Mouse (Mus musculus) left cerebral cortex, adult 8-10 months (tissue): ENCODE measurements around the gene Arhgef33. TPM values are rescaled to one million over a fixed set of nuclear protein-coding genes. Genes with fewer than 3 reads are reported as not detected.
"Not testable (repeated sequence)": the region's sequence is repeated elsewhere in the genome, so short reads cannot be mapped to it uniquely, and the experiment has no call there.

Source experiments
- DNase-seq, 2 experiments: peaks; one replicate each; pipeline ENCODE4 v3.0.0; 2022; ENCODE audit warnings: low spot score in 2 of 2
- total RNA-seq, 4 experiments: library from RNA; stranded (reverse); gene quantifications; 2 replicates each; pipeline ENCODE4 v1.2.4; 2022

Gene Arhgef33
- total RNA-seq, 4 experiments from 2014 or later = 1.7 to 3.3 (median 2.9) TPM

DNA sequence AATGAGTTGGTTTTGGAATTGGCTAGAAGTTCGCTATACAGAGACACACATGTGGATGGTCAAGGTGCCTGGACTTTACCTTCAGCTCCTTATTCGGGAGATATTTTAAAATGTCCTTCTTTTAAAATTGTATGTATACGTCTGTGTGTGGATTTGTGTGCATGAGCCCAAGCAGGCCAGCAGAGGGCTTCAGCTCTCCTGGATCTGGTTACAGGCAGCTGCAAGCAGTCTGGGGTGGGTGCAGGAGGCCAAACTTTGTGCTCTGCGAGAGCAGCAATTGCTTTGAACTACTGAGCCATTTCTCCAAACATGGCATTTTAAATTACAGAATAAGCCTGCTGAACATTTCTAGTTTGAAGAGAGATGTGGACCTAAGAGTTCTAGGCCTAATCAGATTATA, 38.1 kb downstream of the Arhgef33 start:
- no peak for DNase-seq

DNA sequence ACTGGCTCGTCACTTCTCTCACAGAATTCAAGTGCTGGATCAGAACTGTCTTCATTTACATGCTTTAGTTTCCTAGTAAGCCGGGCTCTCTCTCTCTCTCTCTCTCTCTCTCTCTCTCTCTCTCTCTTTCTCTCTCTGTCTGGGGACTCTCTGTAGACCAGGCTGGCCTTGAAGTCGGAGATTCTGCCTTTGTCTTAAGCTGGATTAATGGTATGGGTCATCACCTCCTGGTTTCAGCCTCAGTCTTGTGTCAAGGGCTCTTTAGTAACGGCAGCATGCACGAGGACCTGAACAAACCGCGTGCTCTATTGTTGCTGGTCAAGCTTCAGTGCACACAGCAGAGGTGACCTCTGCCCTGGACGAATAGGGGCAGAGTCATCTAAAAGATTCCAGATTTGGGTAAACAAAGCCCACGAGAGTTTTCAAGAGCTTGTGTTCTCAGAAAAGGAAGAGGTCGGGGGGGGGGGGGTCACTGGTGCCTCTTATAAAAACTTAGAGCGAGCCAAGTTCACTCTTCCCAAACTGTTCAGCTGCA, 39.5 kb downstream of the Arhgef33 start:
- DNase-seq = no peak

DNA sequence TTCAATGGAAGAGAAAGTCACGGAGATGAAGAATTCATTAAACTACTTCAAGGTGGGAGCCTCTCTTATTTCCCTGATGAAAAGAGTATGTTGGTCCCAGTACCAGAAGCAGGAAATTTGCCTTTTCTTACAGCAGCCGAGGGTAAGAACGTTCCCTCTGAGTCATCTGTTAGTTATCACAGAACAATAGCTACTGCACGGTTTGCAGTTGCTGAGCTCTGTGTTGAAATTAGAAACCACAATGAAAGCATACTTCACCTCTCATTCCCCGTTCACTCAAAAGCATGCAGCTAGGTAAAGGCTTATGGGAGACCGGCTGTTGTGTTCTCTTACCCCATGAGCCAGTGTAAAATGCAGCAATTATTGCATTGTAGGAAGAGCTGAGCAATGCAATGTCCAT, 40.0 kb downstream of the Arhgef33 start:
- no peak for DNase-seq

DNA sequence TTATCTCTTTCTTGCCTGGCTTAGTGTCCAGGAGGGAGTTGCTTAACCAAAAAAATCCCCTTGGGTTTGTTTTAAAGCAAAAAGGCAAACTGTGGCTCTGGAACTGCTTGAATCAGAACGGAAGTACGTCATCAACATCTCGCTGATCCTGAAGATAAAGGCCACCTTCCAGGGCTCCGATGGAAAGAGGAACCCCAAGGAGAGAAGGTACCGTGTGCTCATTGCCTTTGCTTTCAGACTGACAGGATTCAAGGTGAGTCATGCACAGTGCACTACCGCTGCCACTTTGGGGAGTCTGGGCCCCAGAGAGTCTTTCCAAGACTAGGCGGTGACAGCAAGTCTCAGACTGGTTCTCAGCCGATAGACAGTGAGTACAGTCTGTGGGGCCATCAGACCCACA, 53.0 kb downstream of the Arhgef33 start:
- DNase-seq = no peak

DNA sequence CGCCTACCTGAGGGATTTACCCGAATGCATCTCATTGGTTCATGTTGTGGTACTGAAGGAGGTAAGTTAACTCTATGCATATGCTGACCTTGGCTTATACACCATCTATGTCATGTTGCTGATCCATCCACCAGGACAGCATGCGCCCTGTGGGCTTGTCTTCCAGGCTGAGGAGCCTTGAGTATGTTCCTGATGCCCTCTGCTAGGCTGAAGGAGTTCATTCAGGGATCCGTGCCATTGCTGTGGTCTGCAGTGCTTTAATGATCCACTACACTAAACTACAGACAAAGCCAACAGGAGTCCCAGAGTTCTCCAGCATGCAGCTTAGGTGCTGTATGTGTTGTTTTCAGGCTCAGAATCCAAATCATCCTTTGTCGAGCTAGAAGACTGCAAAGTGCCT, 60.1 kb downstream of the Arhgef33 start:
- no peak for DNase-seq

DNA sequence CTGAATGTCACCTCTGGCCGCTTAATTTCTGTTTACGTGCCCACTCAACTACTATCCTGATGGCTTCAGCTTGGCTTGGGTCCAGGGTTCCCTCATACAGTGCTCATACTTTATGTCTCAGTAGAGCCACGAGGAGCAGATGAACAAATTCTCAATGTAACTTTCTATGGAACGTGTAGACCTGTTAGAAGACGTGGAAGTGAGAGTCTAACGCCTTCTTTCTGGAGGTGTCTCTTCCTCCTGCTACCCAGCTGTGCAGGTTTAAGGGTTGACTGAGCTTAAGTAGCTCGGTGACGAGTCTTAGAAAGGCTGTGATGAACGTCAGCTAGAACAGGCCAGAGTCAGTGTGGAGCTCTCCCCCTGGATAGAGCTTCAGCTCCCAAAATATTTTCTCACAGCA, 61.4 kb downstream of the Arhgef33 start:
- no peak for DNase-seq

DNA sequence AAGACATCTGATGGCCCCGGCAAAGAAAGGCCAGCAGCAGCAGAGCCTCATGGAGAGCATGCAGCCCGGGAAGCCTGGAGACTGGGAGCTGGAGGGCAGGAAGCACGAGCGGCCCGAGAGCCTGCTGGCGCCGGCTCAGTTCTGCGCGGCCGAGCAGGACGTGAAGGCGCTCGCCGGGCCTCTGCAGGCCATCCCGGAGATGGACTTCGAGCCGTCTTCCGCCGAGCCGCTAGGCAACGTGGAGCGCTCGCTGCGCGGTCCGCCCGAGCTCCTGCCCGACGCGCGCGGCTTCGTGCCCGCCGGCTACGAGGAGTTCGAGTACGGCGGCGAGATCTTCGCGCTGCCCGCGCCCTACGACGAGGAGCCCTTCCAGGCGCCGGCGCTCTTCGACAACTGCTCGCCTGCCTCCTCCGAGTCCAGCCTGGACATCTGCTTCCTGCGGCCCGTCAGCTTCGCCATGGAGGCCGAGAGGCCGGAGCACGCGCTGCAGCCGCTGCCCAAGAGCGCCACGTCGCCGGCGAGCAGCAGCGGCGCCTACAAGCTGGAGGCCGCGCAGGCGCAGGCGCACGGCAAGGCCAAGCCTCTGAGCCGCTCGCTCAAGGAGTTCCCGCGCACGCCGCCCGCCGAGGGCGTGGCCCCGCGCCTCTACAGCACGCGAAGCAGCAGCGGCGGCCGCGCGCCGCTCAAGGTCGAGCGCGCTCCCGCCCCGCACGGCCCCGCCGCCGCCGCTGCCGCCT, 66.0 kb downstream of the Arhgef33 start, which contains the start of gene Gm10190:
Gene Gm10190, minus strand, starts transcription at position 553 of the 737 bp plus-strand sequence.
- DNase-seq = peak; percentile 67 to 90

DNA sequence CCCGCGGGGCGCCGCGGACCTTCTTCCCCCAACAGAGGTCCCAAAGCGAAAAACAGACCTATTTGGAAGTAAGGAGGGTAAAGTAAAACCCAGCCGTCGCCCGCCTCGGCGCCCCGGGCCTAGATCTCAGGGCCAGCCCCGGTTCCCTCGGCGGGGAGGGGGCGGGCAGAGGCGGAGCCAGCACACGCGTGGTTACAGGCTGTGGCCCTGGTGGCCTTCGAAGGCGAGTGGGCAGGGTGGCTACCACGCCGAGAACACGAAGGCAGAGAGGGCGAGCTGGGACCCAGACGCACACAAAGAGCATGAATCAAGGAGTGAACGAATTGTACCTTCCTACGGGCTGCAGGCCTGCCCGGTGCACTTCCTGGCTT, 66.5 kb downstream of the Arhgef33 start:
- no peak for DNase-seq

DNA sequence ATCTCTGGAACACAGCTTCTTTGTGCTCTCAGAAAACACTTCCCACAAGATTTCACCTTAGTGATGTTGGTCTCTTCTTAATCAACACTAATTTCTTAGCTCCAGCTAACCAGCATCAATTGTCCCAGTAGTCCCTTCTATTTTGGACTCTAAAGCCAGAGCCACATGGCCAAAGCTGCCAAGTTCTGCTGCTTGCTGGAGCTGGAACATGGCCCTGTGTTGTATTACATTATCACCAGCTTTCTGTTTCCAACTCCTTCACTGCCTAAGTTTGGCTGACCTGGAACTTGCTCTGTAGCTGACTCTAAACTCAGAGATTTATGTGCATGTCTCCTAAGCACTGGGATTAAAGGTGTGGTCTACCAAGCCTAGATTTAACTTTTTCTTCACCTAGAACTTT, 71.2 kb downstream of the Arhgef33 start:
- not testable (repeated sequence) for DNase-seq

DNA sequence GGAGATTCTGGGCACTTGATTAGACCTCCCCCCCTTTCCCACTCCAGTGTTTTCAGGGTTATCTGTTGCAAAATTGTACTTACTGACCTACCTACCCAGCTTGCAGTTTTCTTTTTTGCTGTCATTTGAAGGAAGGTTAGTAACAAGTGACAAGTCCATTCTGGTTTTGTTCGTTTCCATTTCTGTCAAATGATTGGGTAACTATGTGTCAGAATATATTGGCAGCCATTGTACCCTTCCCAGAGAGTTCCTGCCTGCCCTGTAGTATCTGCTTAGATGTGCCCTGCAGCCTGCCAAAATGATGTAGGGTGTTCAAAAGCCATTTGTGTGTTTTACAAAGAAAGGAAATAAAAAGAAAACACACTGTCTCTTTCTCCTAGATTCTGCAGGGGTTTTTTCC, 78.5 kb downstream of the Arhgef33 start:
- no peak for DNase-seq

DNA sequence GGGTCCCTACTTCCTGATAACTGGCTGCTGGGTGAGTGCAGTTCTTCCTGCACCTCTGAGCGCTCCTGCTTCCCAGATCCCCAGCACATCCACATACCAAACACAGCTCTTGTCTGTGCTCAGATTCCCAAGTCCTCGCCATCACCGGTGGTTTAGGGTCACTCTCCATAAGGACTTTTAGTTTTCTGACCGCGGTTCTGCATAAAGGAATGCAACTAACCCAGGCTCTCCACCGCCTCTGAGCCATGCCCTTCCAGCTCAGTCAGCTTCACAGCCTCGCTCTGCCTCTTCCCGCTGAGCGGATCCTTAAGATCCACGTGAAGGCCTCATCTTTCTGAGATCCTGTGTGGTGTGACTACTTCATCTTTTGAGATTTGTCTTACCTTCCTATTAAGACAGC, 82.8 kb downstream of the Arhgef33 start:
- no peak for DNase-seq

DNA sequence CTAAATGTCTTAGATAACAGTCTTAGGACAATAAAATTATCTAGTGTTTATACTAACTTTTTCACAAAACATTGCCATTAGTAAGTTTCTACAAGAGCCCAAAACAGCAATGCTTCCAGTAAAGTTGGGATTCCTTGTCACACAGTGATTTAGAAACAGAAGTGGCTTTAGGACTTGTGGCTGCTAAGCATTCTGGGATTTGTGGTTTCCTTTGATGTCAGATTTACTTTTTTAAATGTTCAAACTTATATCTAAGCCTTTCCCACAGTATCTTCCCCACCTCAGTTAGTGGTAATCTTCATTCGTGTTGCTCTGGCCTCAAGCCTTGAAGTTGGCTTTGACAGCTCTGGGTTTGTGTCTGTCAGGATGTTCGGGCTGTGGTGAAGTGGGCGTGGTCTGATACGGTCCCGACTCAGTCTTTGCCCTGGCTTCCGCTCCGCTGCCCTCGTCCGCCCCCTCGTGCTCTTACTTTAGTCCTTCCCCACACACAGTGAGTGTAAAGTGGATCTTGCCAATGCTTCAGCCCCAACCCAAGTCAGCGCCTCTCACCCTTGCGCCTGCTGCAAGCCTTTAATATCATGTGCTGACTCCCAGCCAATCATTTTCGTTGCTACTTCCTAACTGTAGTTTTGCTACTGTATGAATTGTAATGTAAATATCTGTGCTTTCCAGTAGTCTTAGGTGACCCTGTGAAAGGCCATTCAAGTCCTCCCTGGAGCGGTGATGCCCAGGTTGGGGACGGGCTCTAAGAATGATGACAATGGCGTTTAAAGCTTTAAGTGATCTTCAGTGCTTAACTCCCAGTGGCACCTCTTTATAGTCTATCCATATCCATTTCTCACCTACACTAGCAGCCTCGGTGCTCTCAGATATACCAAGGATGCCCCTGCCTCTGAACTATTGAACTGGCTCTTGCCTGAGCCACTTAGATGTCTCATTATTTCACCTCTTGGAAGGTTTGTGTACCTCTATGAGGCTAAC, 84.5 kb downstream of the Arhgef33 start:
- no peak for DNase-seq

DNA sequence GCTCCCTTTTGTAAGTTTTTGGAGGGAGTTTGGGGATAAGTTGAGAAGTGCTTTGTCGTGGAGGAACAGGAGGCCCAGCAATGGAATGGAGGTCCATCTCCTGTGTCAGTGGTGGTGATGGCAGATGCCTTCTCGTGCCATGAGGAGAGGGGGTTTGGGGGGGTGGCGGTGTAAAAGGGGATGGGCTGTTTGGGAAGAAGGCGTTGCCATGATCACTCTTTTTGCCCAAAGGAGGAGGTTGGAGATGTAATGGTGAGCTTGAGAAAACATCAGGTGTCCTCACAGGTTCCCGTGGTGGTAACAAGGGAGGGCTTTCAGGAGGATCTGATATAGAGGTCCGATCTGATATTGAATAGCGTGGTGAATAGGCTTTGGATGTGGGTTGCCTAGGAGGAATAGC, 91.0 kb downstream of the Arhgef33 start:
- DNase-seq = no peak

DNA sequence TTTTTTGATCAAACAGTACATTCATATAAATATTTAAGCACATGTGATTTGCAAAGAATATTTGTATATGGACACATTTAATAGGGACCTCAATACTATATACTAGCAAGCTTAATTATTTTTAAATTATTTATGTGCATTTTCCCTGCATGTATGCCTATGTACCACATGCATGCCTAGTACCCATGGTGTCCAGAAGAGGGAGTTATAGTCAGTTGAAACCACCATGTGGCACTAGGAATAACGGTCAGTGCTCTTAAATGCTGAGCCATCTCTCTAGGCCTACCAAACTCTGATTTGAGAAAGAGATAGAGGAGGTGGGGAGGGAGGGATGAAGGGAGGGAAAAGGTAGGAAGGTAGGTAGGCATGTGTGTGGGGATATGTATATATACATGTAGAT, 104.0 kb downstream of the Arhgef33 start:
- no peak for DNase-seq

DNA sequence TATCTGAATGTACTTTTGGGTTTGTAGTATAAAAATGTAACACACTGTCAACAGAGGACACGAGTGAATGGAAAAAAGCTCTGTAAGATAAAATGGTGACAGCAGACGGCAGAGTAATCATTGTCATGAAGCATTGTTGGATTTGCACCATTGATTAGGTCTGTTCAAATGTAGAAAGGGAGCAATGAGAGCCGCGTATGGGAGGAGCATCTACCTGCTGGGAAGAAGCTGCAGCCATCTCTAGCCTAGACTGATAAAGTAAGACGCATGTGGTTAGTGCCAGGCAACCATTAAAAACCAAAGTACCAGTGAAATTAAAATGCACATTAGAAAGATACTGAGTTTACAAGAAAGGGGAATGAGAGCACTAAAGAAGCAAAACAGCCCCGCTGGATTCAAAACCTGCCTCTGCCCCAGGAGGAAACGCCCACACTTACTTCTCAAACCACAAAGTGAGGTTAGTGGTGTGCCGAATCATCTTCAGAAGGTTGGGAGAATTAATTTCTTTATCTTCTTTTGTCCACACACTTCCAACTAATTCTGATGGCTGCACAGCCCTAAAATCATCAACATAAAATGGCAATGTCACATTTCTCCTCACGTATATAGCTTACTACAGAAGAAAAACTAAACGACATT, 111.5 kb downstream of the Arhgef33 start:
- no peak for DNase-seq

DNA sequence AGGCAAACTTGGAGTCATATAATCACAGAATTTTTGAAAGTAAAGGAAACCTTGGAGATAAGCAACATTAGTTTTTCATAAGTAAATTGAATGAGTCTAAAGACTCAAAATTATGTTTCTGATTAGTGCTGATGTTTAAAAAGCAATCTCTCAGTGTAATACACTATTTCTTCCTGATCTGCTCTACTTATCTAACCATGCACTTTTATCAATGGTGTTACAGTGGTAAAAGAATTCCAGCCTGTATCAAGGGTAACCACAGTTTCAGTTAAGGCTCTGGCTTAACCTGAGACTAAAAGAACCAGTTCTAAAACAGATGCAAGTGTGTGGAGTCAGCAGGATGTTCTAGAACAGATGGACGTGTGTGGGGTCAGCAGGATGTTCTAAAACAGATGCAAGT, 113.8 kb downstream of the Arhgef33 start:
- DNase-seq = no peak

DNA sequence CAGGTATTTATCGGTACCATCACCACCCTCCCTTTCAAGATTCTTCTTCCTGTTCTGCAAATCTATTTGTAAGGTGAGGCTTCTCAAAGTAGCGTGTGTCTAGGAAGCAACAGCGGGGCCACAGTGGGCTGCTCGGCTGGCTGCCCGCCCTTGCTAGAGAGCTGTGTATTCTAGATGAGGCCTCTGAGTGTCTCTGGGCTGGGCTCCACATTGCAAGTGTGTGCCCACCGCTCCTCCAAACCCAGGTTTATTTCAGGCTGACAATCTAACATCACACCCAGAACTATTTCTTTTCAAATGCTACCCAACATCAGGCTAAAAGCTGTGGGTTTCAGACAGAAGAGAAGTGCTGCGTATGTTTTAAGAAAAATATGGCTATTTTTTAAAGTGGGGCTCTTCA, 119.0 kb downstream of the Arhgef33 start:
- peak in 1 of 2 experiments; percentile 20 for DNase-seq

DNA sequence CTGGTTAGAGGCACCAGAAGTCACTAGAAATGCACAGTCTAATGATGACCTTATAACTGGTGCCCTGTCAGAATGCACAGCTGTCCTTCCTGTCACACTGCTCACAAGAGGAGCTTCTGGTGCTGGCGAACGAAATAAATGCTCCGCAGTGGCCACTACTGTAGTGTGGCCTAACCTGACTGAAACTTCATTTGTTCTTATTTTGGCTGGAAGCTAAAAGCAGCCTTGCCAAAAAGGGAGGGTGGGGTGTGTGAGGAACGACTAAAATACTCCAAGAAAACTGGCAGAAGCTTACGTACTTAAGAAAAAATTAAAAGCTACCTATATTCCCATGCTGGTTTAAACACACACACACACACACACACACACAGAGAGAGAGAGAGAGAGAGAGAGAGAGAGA, 119.7 kb downstream of the Arhgef33 start:
- peak in 1 of 2 experiments; percentile 41 for DNase-seq

DNA sequence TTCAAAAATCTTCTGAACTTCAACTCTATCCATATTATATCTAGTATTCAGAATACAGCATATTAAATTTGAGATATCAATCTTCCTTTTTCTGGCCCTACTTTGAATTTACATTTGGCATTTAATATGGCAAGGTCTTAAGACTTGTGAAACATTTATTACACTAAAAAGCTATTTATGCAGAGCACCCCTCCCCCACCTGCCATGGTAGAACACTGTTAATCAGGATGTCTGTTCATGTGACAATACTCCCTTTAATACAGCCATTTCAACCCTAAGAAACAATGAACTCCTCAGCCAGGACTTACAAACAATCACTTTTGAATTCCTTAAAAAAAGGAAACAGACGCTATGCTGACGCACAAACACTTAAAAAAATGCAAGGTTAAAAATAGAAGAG, 120.8 kb downstream of the Arhgef33 start:
- DNase-seq = no peak

DNA sequence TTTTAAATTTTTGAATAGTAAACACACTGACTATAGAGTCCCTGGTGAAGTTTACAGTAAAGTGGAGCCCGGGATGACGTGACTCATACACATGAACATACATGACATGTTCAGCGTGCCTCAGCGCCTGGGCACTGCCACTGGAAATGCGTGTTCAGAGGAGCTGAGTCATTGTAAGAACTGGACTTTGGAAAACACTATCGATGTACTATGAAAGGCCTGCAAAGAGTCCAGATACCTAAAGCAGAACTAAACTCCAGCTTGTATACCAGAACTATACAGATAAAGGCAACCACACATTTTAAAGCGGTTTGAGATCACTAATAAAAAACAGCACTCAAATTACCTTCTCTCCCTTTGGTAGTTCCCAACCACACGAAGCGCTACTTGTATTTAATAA, 124.8 kb downstream of the Arhgef33 start:
- DNase-seq = no peak

DNA sequence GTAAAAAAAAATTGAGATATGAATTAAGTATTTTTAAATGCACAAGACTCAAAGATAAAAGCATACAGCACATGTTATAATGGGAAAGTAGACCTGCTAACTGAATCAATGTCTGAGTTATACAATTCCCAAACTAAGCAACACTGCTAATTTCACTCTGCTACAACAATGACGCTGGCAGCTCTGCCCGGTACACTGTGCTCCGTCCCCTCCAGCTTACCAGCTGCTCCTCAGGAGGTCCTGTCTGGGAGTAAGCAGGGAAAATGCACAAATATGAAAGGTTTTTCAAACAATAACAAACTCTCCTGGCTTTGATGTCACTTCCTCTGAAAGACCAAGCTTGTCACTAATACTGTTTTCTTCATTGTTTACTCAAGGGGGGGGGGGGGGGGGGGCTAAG, 127.2 kb downstream of the Arhgef33 start:
- no peak for DNase-seq

DNA sequence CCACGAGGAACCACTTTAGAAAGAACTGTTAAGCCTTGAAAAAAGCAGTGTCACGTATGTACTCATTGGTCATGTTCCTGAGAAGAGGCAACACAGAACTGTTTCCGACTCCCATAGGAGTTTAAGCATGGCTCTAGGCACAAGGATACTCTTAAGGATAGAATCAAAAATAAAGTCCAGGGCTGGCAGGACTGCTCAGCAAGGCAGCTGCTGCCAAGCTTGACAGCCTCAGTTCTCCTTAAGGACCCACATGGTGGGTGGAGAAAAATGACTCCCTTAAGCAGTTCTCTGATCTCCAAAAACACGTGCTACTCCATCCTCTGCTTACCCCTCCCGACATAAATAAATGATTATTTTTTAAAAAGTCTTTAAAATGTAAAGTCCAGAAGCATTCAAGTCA, 128.5 kb downstream of the Arhgef33 start:
- DNase-seq = no peak
